Mouse (Mus musculus) heart, postnatal 14 days (tissue): ENCODE measurements around the gene Gtf2h3. TPM values are rescaled to one million over a fixed set of nuclear protein-coding genes. Genes with fewer than 3 reads are reported as not detected.
A peak's percentile ranks its signal among the peaks of the same experiment; 100 is the strongest.
"Not testable (repeated sequence)": the region's sequence is repeated elsewhere in the genome, so short reads cannot be mapped to it uniquely, and the experiment has no call there.

Source experiments
- DNase-seq, 2 experiments: peaks; one replicate each; pipeline ENCODE4 v3.0.0; 2021 to 2022
- intact Hi-C: fragments of 180-260 bp; cut with DNase I; formaldehyde crosslinking; loops from one replicate; pipeline ENCODE4 v1.15.1; 2025
- total RNA-seq, 2 experiments: library from RNA; stranded (reverse); gene quantifications; 2 replicates each; pipeline ENCODE4 v1.2.3; 2021

Gtf2h3 gene
- total RNA-seq, 2 experiments from 2014 or later, result 20.2 to 22.1 TPM

- peak; percentile 87 to 94 for DNase-seq
- intact Hi-C loops, result no loop called here
These were observed 26.2 kb upstream of the Gtf2h3 start, which contains the start of gene Ddx55 for GRCm38 (mm10) chr5:124552558-124553307. Ddx55 (plus strand) TSS chr5:124552864.

- DNase-seq, result no peak
- intact Hi-C loops, result no loop called here
These were observed 25.3 kb upstream of the Gtf2h3 start for GRCm38 (mm10) chr5:124553607-124554006.

GRCm38 (mm10) chr5:124555145-124555544 is 23.8 kb upstream of the Gtf2h3 start:
- intact Hi-C loops, result no loop called here
- no peak for DNase-seq

GRCm38 (mm10) chr5:124571068-124571467 is 7.9 kb upstream of the Gtf2h3 start:
- intact Hi-C loops, result no loop called here
- no peak for DNase-seq

- intact Hi-C loops, result no loop called here
- DNase-seq, result no peak
These were observed 3.5 kb upstream of the Gtf2h3 start for GRCm38 (mm10) chr5:124575467-124575866.

GRCm38 (mm10) chr5:124582515-124582914 is 3.6 kb downstream of the Gtf2h3 start:
- DNase-seq, result peak in 1 of 2 experiments; percentile 14
- intact Hi-C loops, result no loop called here

GRCm38 (mm10) chr5:124592768-124593167 is 13.8 kb downstream of the Gtf2h3 start:
- no peak for DNase-seq
- intact Hi-C loops, result no loop called here

GRCm38 (mm10) chr5:124598224-124599174 is 19.6 kb downstream of the Gtf2h3 start:
- intact Hi-C loops, result no loop called here
- peak; percentile 87 to 92 for DNase-seq

- not testable (repeated sequence) for DNase-seq
- intact Hi-C loops, result loop anchor here (5.0 kb wide), 1 partner anchor 268 kb away; no protein-coding TSS in a partner anchor
These were observed 20.8 kb downstream of the Gtf2h3 start for GRCm38 (mm10) chr5:124599726-124600125.

- peak; percentile 36 to 69 for DNase-seq
- intact Hi-C loops, result loop anchor here (5.0 kb wide), 1 partner anchor 265 kb away; no protein-coding TSS in a partner anchor
These were observed 23.4 kb downstream of the Gtf2h3 start for GRCm38 (mm10) chr5:124602349-124602748.

GRCm38 (mm10) chr5:124604296-124604695 is 25.4 kb downstream of the Gtf2h3 start:
- intact Hi-C loops, result loop anchor here (5.0 kb wide), 1 partner anchor 263 kb away; no protein-coding TSS in a partner anchor

GRCm38 (mm10) chr5:124605041-124605622 is 26.2 kb downstream of the Gtf2h3 start:
- DNase-seq, result no peak
- intact Hi-C loops, result no loop called here

More at GRCm38 (mm10) chr5:124604296-124604695, 25.4 kb downstream of the Gtf2h3 start:
- no peak for DNase-seq

- intact Hi-C loops, result no loop called here
These were observed 32.0 kb downstream of the Gtf2h3 start for GRCm38 (mm10) chr5:124610965-124611364.

GRCm38 (mm10) chr5:124614709-124615108 is 35.8 kb downstream of the Gtf2h3 start:
- peak in 1 of 2 experiments; percentile 15 for DNase-seq
- intact Hi-C loops, result no loop called here

More at GRCm38 (mm10) chr5:124610965-124611364, 32.0 kb downstream of the Gtf2h3 start:
- no peak for DNase-seq

- no peak for DNase-seq
- intact Hi-C loops, result no loop called here
These were observed 39.8 kb downstream of the Gtf2h3 start for GRCm38 (mm10) chr5:124618711-124619110.

- intact Hi-C loops, result no loop called here
- DNase-seq, result no peak
These were observed 42.4 kb downstream of the Gtf2h3 start for GRCm38 (mm10) chr5:124621362-124621761.

- DNase-seq, result no peak
- intact Hi-C loops, result no loop called here
These were observed 44.0 kb downstream of the Gtf2h3 start for GRCm38 (mm10) chr5:124622890-124623289.

GRCm38 (mm10) chr5:124624291-124624690 is 45.4 kb downstream of the Gtf2h3 start:
- intact Hi-C loops, result no loop called here
- DNase-seq, result no peak

- intact Hi-C loops, result no loop called here
- DNase-seq, result peak; percentile 96 to 98
These were observed 49.8 kb downstream of the Gtf2h3 start, which contains the start of gene Atp6v0a2 for GRCm38 (mm10) chr5:124628448-124629363. Atp6v0a2 (plus strand) TSS chr5:124628576.
